Mouse (Mus musculus): ENCODE data around the gene Nrxn3.

DNA sequence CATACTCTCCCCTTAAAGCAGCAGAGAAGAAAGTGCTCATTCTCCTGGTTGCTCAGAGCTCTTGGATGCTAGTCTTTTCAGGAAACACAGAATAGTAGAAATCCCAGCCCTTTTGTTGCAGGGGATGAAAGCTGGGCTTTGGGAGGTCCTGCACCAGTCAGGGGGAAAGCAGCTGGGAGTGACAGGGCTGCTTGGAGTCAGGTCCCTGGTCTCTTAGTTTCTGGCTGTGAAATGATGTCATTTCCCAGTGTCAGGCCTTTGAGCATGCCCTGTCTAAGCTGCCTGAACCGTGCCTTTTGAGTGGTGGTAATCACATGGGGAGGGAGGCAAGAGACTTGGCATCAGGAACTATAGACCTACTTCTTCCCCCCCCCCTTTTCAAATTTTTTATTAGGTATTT, 12.4 kb downstream of the Nrxn3 start:
- no peak for TF ChIP-seq CTCF (IDR thresholded peaks at IDR 0.05; ENCODE audit: borderline replicate concordance, insufficient read depth, low read length)
- no peak for TF ChIP-seq POLR2A (IDR thresholded peaks at IDR 0.05; ENCODE audit: low read depth, low read length)
